Mouse (Mus musculus) C2C12 (cell line): ENCODE measurements around the gene Dis3.

Source experiments
- CEBPB ChIP-seq: IDR thresholded peaks from one replicate; pipeline ENCODE4 v1.6.1; 2011; ENCODE audit warnings: low read depth, mild to moderate bottlenecking, control low read depth, moderate library complexity
- CTCF ChIP-seq: IDR thresholded peaks from one replicate; pipeline ENCODE4 v1.5.1; 2011; ENCODE audit not compliant: control insufficient read depth, insufficient read depth, insufficient read length
- MAX ChIP-seq: IDR thresholded peaks from one replicate; pipeline ENCODE4 v1.6.1; 2011; ENCODE audit warnings: mild to moderate bottlenecking, control low read depth
- MYOD1 ChIP-seq: IDR thresholded peaks from one replicate; pipeline ENCODE4 v1.6.1; 2011; ENCODE audit warnings: low read depth; ENCODE audit not compliant: control insufficient read depth, insufficient read length
- USF1 ChIP-seq: IDR thresholded peaks from one replicate; pipeline ENCODE4 v1.6.1; 2011; ENCODE audit warnings: low read depth, mild to moderate bottlenecking, control low read depth, moderate library complexity

DNA sequence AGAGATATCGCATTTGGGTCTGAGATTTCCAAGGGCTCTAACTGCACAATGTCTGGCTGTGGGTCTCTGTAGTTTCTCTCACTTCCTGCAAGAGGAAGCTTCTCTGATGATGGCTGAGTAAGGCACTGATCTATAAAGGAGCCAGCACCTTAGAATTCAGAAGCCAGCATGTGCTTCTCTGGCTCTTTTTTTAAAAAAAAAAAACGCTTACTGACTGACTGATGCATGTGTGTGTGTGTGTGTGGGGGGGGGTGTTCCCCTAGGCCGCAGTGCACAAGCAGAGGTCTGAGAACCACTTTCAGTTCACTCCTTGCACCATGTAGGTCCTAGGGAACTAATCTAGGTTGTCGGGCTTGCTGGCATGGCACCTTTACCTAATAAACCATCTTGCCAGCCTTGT, 58.2 kb downstream of the Dis3 start:
- TF ChIP-seq CTCF = no peak
- no peak for TF ChIP-seq USF1
- TF ChIP-seq CEBPB = no peak
- TF ChIP-seq MAX = no peak
- TF ChIP-seq MYOD1 = no peak
